Mouse (Mus musculus) midbrain, embryonic 11.5 days (tissue): ENCODE measurements around the gene Adrb1. TPM values are rescaled to one million over a fixed set of nuclear protein-coding genes. Genes with fewer than 3 reads are reported as not detected.

Experiments used
- ATAC-seq: fragments of 200-750 bp; cut with Nextera tagmentation; 2 replicates; pipeline ENCODE4 v1.8.0; 2017; ENCODE audit warnings: moderate TSS enrichment, moderate library complexity; ENCODE audit not compliant: low FRiP score
- DNase-seq: peaks from one replicate; pipeline ENCODE4 v3.0.0; 2015; ENCODE audit warnings: low spot score; ENCODE audit errors: missing footprints
- H3K27ac ChIP-seq: fragments of 300-500 bp; sonication (generic); 2 replicates; pipeline ENCODE4 v1.5.1; 2014; ENCODE audit warnings: low read depth, low read length
- H3K27me3 ChIP-seq: fragments of 300-500 bp; sonication (generic); 2 replicates; pipeline ENCODE4 v1.6.1; 2014; ENCODE audit warnings: mild to moderate bottlenecking, low read length, moderate library complexity, mixed read lengths; ENCODE audit not compliant: control insufficient read depth, insufficient read depth
- H3K36me3 ChIP-seq: fragments of 300-500 bp; sonication (generic); 2 replicates; pipeline ENCODE4 v1.6.1; 2014; ENCODE audit warnings: mild to moderate bottlenecking, low read length, moderate library complexity, mixed read lengths; ENCODE audit not compliant: control insufficient read depth, insufficient read depth
- H3K4me1 ChIP-seq: fragments of 300-500 bp; sonication (generic); 2 replicates; pipeline ENCODE4 v1.6.1; 2014; ENCODE audit warnings: low read length; ENCODE audit not compliant: control insufficient read depth, insufficient read depth
- H3K4me2 ChIP-seq: fragments of 300-500 bp; sonication (generic); 2 replicates; pipeline ENCODE4 v1.6.1; 2014; ENCODE audit warnings: mild to moderate bottlenecking, moderate library complexity
- H3K4me3 ChIP-seq: fragments of 300-500 bp; sonication (generic); 2 replicates; pipeline ENCODE4 v1.5.1; 2014; ENCODE audit warnings: low read depth, low read length
- H3K9ac ChIP-seq: fragments of 300-500 bp; sonication (generic); 2 replicates; pipeline ENCODE4 v1.6.1; 2014; ENCODE audit warnings: low read length
- H3K9me3 ChIP-seq: fragments of 300-500 bp; sonication (generic); 2 replicates; pipeline ENCODE4 v1.6.1; 2016; ENCODE audit warnings: low read length; ENCODE audit not compliant: control insufficient read depth
- WGBS: fragments of 180-500 bp; shearing (Covaris S2); extraction: QIAGEN DNeasy Blood & Tissue Kit; methylation state at CpG from one replicate; pipeline ENCODE4 v1.1.7; 2014; 5-methylcytosine and 5-hydroxymethylcytosine counted together
- polyA plus RNA-seq: library from polyadenylated mRNA; unstranded; fragments of >200 nt; fragmentation: Nextera tagmentation; extraction: Ambion mirVana; gene quantifications from 2 replicates; pipeline ENCODE4 v1.2.1, GENCODE M21; 2014

The Adrb1 gene
- polyA plus RNA-seq, 1 experiment from 2014 or later: 0.15 TPM

- DNase-seq: peak; percentile 19
- Histone ChIP-seq H3K9me3 (no peaks in the 10 kb centered on the region), H3K4me3 (no peak overlapping the region), H3K27ac (no peak overlapping the region), H3K4me1 (no peaks in the 10 kb centered on the region; the same call in 1 of the 2 replicates), H3K4me2 (no peak overlapping the region), H3K36me3 (no peaks in the 10 kb centered on the region), H3K27me3 (no peaks in the 10 kb centered on the region), H3K9ac (no peak overlapping the region)
- ATAC-seq: no peak
- WGBS: 89% methylated on average over 10 of the region's 10 CpGs
These were observed 21.2 kb upstream of the Adrb1 start for GRCm38 (mm10) chr19:56700848-56701247.

- Histone ChIP-seq H3K27me3 (no peaks in the 10 kb centered on the region), H3K9me3 (no peaks in the 10 kb centered on the region), H3K4me3 (no peak overlapping the region), H3K27ac (no peak overlapping the region), H3K9ac (no peak overlapping the region), H3K36me3 (no peaks in the 10 kb centered on the region), H3K4me1 (no peaks in the 10 kb centered on the region; the same call in 1 of the 2 replicates), H3K4me2 (no peak overlapping the region)
- ATAC-seq (no peak), DNase-seq (no peak)
- 83% methylated on average over 8 of the region's 8 CpGs for WGBS
These were observed 20.5 kb upstream of the Adrb1 start for GRCm38 (mm10) chr19:56701404-56702033.

GRCm38 (mm10) chr19:56702039-56702438 lies 20.0 kb upstream of the Adrb1 start:
- no peaks in the 10 kb centered on the region for H3K27me3 ChIP-seq
- ATAC-seq (no peak), DNase-seq (no peak)
- H3K4me3 ChIP-seq: no peak overlapping the region
- no peaks in the 10 kb centered on the region for H3K36me3 ChIP-seq
- H3K4me1 ChIP-seq: no peaks in the 10 kb centered on the region; the same call in 1 of the 2 replicates
- no peak overlapping the region for H3K27ac ChIP-seq
- 75% methylated on average over 6 of the region's 6 CpGs for WGBS
- H3K9me3 ChIP-seq: no peaks in the 10 kb centered on the region
- H3K4me2 ChIP-seq: no peak overlapping the region
- no peak overlapping the region for H3K9ac ChIP-seq

- WGBS: 78% methylated on average over 12 of the region's 12 CpGs
- DNase-seq (no peak), ATAC-seq (no peak)
- Histone ChIP-seq H3K4me1 (no peaks in the 10 kb centered on the region; the same call in 1 of the 2 replicates), H3K4me3 (no peak overlapping the region), H3K36me3 (no peaks in the 10 kb centered on the region), H3K9me3 (no peaks in the 10 kb centered on the region), H3K27me3 (no peaks in the 10 kb centered on the region), H3K27ac (no peak overlapping the region), H3K9ac (no peak overlapping the region), H3K4me2 (no peak overlapping the region)
These were observed 18.5 kb upstream of the Adrb1 start for GRCm38 (mm10) chr19:56703238-56704097.

- 43% methylated on average over 8 of the region's 8 CpGs for WGBS
- no peak for ATAC-seq
- Histone ChIP-seq H3K36me3 (no peaks in the 10 kb centered on the region), H3K9ac (no peak overlapping the region), H3K27me3 (no peaks in the 10 kb centered on the region), H3K27ac (no peak overlapping the region), H3K4me2 (no peak overlapping the region), H3K4me1 (no peaks in the 10 kb centered on the region; the same call in 1 of the 2 replicates), H3K4me3 (no peak overlapping the region), H3K9me3 (no peaks in the 10 kb centered on the region)
- DNase-seq: no peak
These were observed 16.8 kb upstream of the Adrb1 start for GRCm38 (mm10) chr19:56705026-56705675.

GRCm38 (mm10) chr19:56708794-56709193 lies 13.2 kb upstream of the Adrb1 start:
- WGBS: 76% methylated on average over 2 of the region's 2 CpGs
- no peak for DNase-seq
- H3K4me2 ChIP-seq: no peak overlapping the region
- ATAC-seq: no peak
- no peak overlapping the region for H3K4me3 ChIP-seq
- H3K36me3 ChIP-seq: no peaks in the 10 kb centered on the region
- no peaks in the 10 kb centered on the region for H3K27me3 ChIP-seq
- no peaks in the 10 kb centered on the region; the same call in 1 of the 2 replicates for H3K4me1 ChIP-seq
- H3K9ac ChIP-seq: no peak overlapping the region
- no peak overlapping the region for H3K27ac ChIP-seq
- no peaks in the 10 kb centered on the region for H3K9me3 ChIP-seq

GRCm38 (mm10) chr19:56710131-56710905 lies 11.7 kb upstream of the Adrb1 start:
- no peak overlapping the region for H3K9ac ChIP-seq
- no peaks in the 10 kb centered on the region; the same call in 1 of the 2 replicates for H3K4me1 ChIP-seq
- no peak overlapping the region for H3K27ac ChIP-seq
- H3K4me3 ChIP-seq: no peak overlapping the region
- H3K36me3 ChIP-seq: no peaks in the 10 kb centered on the region
- DNase-seq: no peak
- no peak for ATAC-seq
- WGBS: 86% methylated on average over 17 of the region's 17 CpGs
- no peaks in the 10 kb centered on the region for H3K27me3 ChIP-seq
- no peak overlapping the region for H3K4me2 ChIP-seq
- H3K9me3 ChIP-seq: no peaks in the 10 kb centered on the region

GRCm38 (mm10) chr19:56713613-56714012 lies 8.4 kb upstream of the Adrb1 start:
- Histone ChIP-seq H3K9ac (no peak overlapping the region), H3K4me1 (no peaks in the 10 kb centered on the region; the same call in 1 of the 2 replicates), H3K27me3 (no peaks in the 10 kb centered on the region), H3K4me3 (no peak overlapping the region), H3K9me3 (no peaks in the 10 kb centered on the region), H3K36me3 (no peaks in the 10 kb centered on the region), H3K4me2 (no peak overlapping the region), H3K27ac (no peak overlapping the region)
- WGBS: 89% methylated on average over 5 of the region's 5 CpGs
- ATAC-seq: no peak
- no peak for DNase-seq
